Mouse (Mus musculus) embryonic facial prominence, embryonic 13.5 days (tissue): ENCODE measurements around the gene Ccdc85c. TPM values are rescaled to one million over a fixed set of nuclear protein-coding genes. Genes with fewer than 3 reads are reported as not detected.

Source experiments
- ATAC-seq: fragments of 200-750 bp; cut with Nextera tagmentation; 2 replicates; pipeline ENCODE4 v1.8.0; 2017; ENCODE audit warnings: low read depth; ENCODE audit not compliant: insufficient number of reproducible peaks, insufficient read depth, low FRiP score, low TSS enrichment
- H3K27ac ChIP-seq: fragments of 300-500 bp; sonication (generic); 2 replicates; pipeline ENCODE4 v1.5.1; 2015; ENCODE audit warnings: moderate library complexity, mild to moderate bottlenecking, inconsistent platforms
- H3K27me3 ChIP-seq: fragments of 300-500 bp; sonication (generic); 2 replicates; pipeline ENCODE4 v1.6.1; 2015; ENCODE audit warnings: mild to moderate bottlenecking, inconsistent platforms
- H3K36me3 ChIP-seq: fragments of 300-500 bp; sonication (generic); 2 replicates; pipeline ENCODE4 v1.6.1; 2015; ENCODE audit warnings: mild to moderate bottlenecking, inconsistent platforms
- H3K4me1 ChIP-seq: fragments of 300-500 bp; sonication (generic); 2 replicates; pipeline ENCODE4 v1.6.1; 2015; ENCODE audit warnings: inconsistent platforms
- H3K4me2 ChIP-seq: fragments of 300-500 bp; sonication (generic); 2 replicates; pipeline ENCODE4 v1.6.1; 2015; ENCODE audit warnings: moderate library complexity, mild to moderate bottlenecking, inconsistent platforms
- H3K4me3 ChIP-seq: fragments of 300-500 bp; sonication (generic); 2 replicates; pipeline ENCODE4 v1.5.1; 2015; ENCODE audit warnings: mild to moderate bottlenecking, inconsistent platforms
- H3K9ac ChIP-seq: fragments of 300-500 bp; sonication (generic); 2 replicates; pipeline ENCODE4 v1.6.1; 2015; ENCODE audit warnings: mild to moderate bottlenecking, inconsistent platforms
- H3K9me3 ChIP-seq: fragments of 300-500 bp; sonication (generic); 2 replicates; pipeline ENCODE4 v1.6.1; 2016; ENCODE audit warnings: inconsistent platforms
- WGBS: fragments of 180-500 bp; shearing (Covaris S2); methylation state at CpG from one replicate; pipeline ENCODE4 v1.1.7; 2015; ENCODE audit warnings: mixed read lengths; 5-methylcytosine and 5-hydroxymethylcytosine counted together
- polyA plus RNA-seq: library from polyadenylated mRNA; unstranded; fragments of >200 nt; fragmentation: Nextera tagmentation; extraction: Ambion mirVana; gene quantifications from 2 replicates; pipeline ENCODE4 v1.2.1, GENCODE M21; 2015

Ccdc85c gene
- polyA plus RNA-seq, 1 experiment from 2014 or later = 6.3 TPM

- Histone ChIP-seq H3K4me2 (peak overlapping the region; percentile 97), H3K4me1 (peaks cover 77% of the 10 kb centered on the region), H3K27ac (0 out of 2 replicates have a peak overlapping the region, but pooled peaks have one; percentile 60), H3K36me3 (0 out of 2 replicates have a peak, but pooled peaks cover 7% of the 10 kb centered on the region), H3K4me3 (peak overlapping the region; percentile 66), H3K27me3 (no peaks in the 10 kb centered on the region), H3K9me3 (no peaks in the 10 kb centered on the region), H3K9ac (peak overlapping the region; percentile 79)
- no peak for ATAC-seq
- WGBS = under 1% methylated on average over 33 of the region's 35 CpGs
These were observed 971 bp downstream of the Ccdc85c start for GRCm38 (mm10) chr12:108274313-108274595.

- no peak for ATAC-seq
- Histone ChIP-seq H3K4me2 (peak overlapping the region; percentile 97), H3K36me3 (0 out of 2 replicates have a peak, but pooled peaks cover 7% of the 10 kb centered on the region), H3K4me1 (peaks cover 79% of the 10 kb centered on the region), H3K27ac (no peak overlapping the region), H3K4me3 (peak overlapping the region; percentile 66), H3K27me3 (no peaks in the 10 kb centered on the region), H3K9ac (peak overlapping the region; percentile 79), H3K9me3 (no peaks in the 10 kb centered on the region)
- WGBS = 3% methylated on average over 21 of the region's 21 CpGs
These were observed 1.5 kb downstream of the Ccdc85c start for GRCm38 (mm10) chr12:108273466-108274312.

- H3K4me2 ChIP-seq = peak overlapping the region; percentile 97
- H3K36me3 ChIP-seq = 0 out of 2 replicates have a peak, but pooled peaks cover 7% of the 10 kb centered on the region
- peak overlapping the region; percentile 79; the same call in 1 of the 2 replicates for H3K9ac ChIP-seq
- peak overlapping the region; percentile 66; the same call in 1 of the 2 replicates for H3K4me3 ChIP-seq
- WGBS = 53% methylated on average over 7 of the region's 7 CpGs
- H3K27ac ChIP-seq = no peak overlapping the region
- H3K9me3 ChIP-seq = no peaks in the 10 kb centered on the region
- H3K4me1 ChIP-seq = peaks cover 71% of the 10 kb centered on the region
- H3K27me3 ChIP-seq = no peaks in the 10 kb centered on the region
- no peak for ATAC-seq
These were observed 3.0 kb downstream of the Ccdc85c start for GRCm38 (mm10) chr12:108272143-108272635.

GRCm38 (mm10) chr12:108271351-108272142 lies 3.7 kb downstream of the Ccdc85c start:
- ATAC-seq = no peak
- Histone ChIP-seq H3K9me3 (no peaks in the 10 kb centered on the region), H3K27me3 (no peaks in the 10 kb centered on the region), H3K4me3 (no peak overlapping the region), H3K27ac (no peak overlapping the region), H3K4me1 (peaks cover 69% of the 10 kb centered on the region), H3K4me2 (peak overlapping the region; percentile 97), H3K36me3 (0 out of 2 replicates have a peak, but pooled peaks cover 7% of the 10 kb centered on the region), H3K9ac (peak overlapping the region; percentile 8; the same call in 1 of the 2 replicates)
- 83% methylated on average over 16 of the region's 16 CpGs for WGBS

- no peaks in the 10 kb centered on the region for H3K9me3 ChIP-seq
- no peak for ATAC-seq
- no peak overlapping the region for H3K4me3 ChIP-seq
- no peak overlapping the region for H3K4me2 ChIP-seq
- H3K9ac ChIP-seq = no peak overlapping the region
- H3K27ac ChIP-seq = no peak overlapping the region
- H3K4me1 ChIP-seq = peaks cover 78% of the 10 kb centered on the region
- no peaks in the 10 kb centered on the region for H3K27me3 ChIP-seq
- H3K36me3 ChIP-seq = 0 out of 2 replicates have a peak, but pooled peaks cover 7% of the 10 kb centered on the region
- 69% methylated on average over 13 of the region's 13 CpGs for WGBS
These were observed 4.8 kb downstream of the Ccdc85c start for GRCm38 (mm10) chr12:108270240-108270919.

GRCm38 (mm10) chr12:108269699-108270098 lies 5.5 kb downstream of the Ccdc85c start:
- 64% methylated on average over 5 of the region's 5 CpGs for WGBS
- no peak overlapping the region for H3K4me2 ChIP-seq
- H3K9me3 ChIP-seq = no peaks in the 10 kb centered on the region
- ATAC-seq = no peak
- no peak overlapping the region for H3K27ac ChIP-seq
- H3K4me3 ChIP-seq = no peak overlapping the region
- 0 out of 2 replicates have a peak, but pooled peaks cover 7% of the 10 kb centered on the region for H3K36me3 ChIP-seq
- peaks cover 83% of the 10 kb centered on the region for H3K4me1 ChIP-seq
- H3K27me3 ChIP-seq = no peaks in the 10 kb centered on the region
- H3K9ac ChIP-seq = no peak overlapping the region

GRCm38 (mm10) chr12:108268970-108269369 lies 6.3 kb downstream of the Ccdc85c start:
- no peak for ATAC-seq
- WGBS = 93% methylated on average over 10 of the region's 10 CpGs
- Histone ChIP-seq H3K27ac (no peak overlapping the region), H3K4me1 (peaks cover 83% of the 10 kb centered on the region), H3K9ac (no peak overlapping the region), H3K27me3 (no peaks in the 10 kb centered on the region), H3K4me2 (no peak overlapping the region), H3K36me3 (0 out of 2 replicates have a peak, but pooled peaks cover 7% of the 10 kb centered on the region), H3K9me3 (no peaks in the 10 kb centered on the region), H3K4me3 (no peak overlapping the region)

- Histone ChIP-seq H3K27me3 (no peaks in the 10 kb centered on the region), H3K4me2 (no peak overlapping the region), H3K27ac (peak overlapping the region; percentile 16; the same call in 1 of the 2 replicates), H3K4me1 (peaks cover 79% of the 10 kb centered on the region), H3K9me3 (no peaks in the 10 kb centered on the region), H3K4me3 (no peak overlapping the region), H3K36me3 (0 out of 2 replicates have a peak, but pooled peaks cover 7% of the 10 kb centered on the region), H3K9ac (no peak overlapping the region)
- 76% methylated on average over 7 of the region's 7 CpGs for WGBS
- no peak for ATAC-seq
These were observed 7.6 kb downstream of the Ccdc85c start for GRCm38 (mm10) chr12:108267653-108268052.

- Histone ChIP-seq H3K4me1 (peaks cover 70% of the 10 kb centered on the region), H3K27ac (peak overlapping the region; percentile 39; the same call in 1 of the 2 replicates), H3K36me3 (0 out of 2 replicates have a peak, but pooled peaks cover 3% of the 10 kb centered on the region), H3K4me3 (0 out of 2 replicates have a peak overlapping the region, but pooled peaks have one; percentile 1), H3K27me3 (no peaks in the 10 kb centered on the region), H3K9ac (peak overlapping the region; percentile 62), H3K4me2 (peak overlapping the region; percentile 45), H3K9me3 (no peaks in the 10 kb centered on the region)
- 0 out of 2 replicates have a peak, but pooled peaks have one; percentile 26 for ATAC-seq
- 21% methylated on average over 27 of the region's 27 CpGs for WGBS
These were observed 9.2 kb downstream of the Ccdc85c start for GRCm38 (mm10) chr12:108265831-108266619.

GRCm38 (mm10) chr12:108264918-108265317 lies 10.3 kb downstream of the Ccdc85c start:
- Histone ChIP-seq H3K9me3 (no peaks in the 10 kb centered on the region), H3K9ac (no peak overlapping the region), H3K4me1 (peaks cover 61% of the 10 kb centered on the region), H3K27me3 (no peaks in the 10 kb centered on the region), H3K4me3 (no peak overlapping the region), H3K36me3 (0 out of 2 replicates have a peak, but pooled peaks cover 3% of the 10 kb centered on the region), H3K4me2 (no peak overlapping the region), H3K27ac (no peak overlapping the region)
- 64% methylated on average over 7 of the region's 7 CpGs for WGBS
- ATAC-seq = no peak
